Mouse (Mus musculus): ENCODE results near the gene Faap24.

DNA sequence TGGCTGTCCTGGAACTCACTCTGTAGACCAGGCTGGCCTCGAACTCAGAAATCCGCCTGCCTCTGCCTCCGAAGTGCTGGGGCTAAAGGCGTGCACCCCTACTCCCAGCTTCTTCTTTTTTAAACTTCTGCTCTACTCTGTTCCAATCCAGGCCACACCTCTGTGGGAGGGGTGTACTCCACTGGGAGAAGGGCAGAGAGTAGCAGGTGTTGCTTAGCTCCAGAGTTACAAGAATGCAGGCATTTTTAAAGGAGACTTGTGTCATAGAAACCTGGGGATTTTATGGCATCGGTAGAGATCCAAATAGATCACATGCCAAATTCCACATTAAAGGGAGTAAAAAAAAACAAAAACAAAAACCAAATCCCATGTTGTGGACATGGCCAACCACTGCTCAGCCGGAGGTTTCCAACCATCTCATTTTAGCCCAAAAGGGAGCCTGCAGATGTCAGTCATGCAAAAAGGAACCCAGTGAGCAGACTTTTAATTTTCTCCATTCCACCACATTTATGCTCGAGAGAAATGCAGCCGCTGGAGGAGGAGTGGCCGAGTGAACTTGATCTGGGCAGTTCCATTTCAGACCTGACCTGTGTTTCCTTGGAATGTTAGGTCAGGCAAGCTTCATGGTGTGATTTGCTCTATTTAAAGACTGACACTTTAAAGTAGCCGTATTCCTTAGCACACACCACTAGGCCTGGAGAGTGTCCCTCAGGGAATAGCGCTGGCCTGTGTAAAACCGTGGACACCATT, 31.3 kb downstream of the Faap24 start:
- no peak for TF ChIP-seq CTCF (IDR thresholded peaks at IDR 0.05; ENCODE audit: extremely low read depth, insufficient read depth, insufficient read length, insufficient replicate concordance)
- no peak for TF ChIP-seq POLR2A (IDR thresholded peaks at IDR 0.05; ENCODE audit: low read depth, low read length)

All from spleen, adult 2 months (tissue).